Mouse (Mus musculus): ENCODE data around the gene Asb10. TPM values are rescaled to one million over a fixed set of nuclear protein-coding genes. Genes with fewer than 3 reads are reported as not detected.

The Asb10 gene
- polyA plus RNA-seq, 1 experiment from 2014 or later = 0.58 TPM

DNA sequence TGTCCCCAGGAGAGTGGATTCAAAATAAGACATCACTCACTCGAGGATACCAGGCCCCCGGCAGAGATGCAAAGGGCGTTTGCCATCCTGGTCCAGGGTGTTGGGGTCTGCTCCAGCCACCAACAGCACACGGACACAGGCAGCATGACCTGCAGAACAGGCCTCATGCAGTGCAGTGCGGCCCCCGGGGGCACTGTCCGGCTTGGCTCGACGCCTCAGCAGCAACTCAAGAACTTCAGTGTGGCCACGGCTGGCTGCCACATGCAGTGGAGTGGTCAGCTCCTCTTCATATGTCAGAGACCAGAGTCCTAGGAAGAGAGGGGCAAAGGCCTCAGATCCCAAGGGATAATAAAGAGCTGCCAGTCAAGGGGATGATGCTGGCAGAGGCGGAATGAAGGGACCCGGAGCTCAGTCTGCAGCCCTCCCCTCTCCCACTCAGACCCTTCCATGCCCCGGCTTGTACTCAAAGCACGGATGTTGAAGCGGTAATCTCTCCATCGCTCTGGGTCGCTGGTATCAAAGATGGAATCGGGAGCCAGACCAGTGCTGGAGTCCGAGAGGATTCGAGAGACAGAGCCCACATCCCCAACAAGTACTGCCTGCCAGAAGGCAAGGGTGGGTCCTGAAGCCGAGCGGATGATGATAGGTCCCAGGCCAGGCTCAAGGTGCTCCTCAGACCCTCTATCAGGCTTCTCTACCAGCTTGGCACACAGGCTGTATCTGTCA, 1.0 kb downstream of the Asb10 start:
- H3K4me1 ChIP-seq (ENCODE audit: control insufficient read depth, insufficient read depth, low read length) = peaks cover 13% of the 10 kb centered on the region
- H3K27ac ChIP-seq (ENCODE audit: low read length) = no peak overlapping the region
- no peaks in the 10 kb centered on the region for H3K36me3 ChIP-seq (ENCODE audit: control insufficient read depth, insufficient read depth, low read length)
- no peaks in the 10 kb centered on the region for H3K9me3 ChIP-seq (replicated peaks; ENCODE audit: control insufficient read depth, low read length)
- WGBS = 81% methylated on average over 22 of the region's 22 CpGs
- H3K4me3 ChIP-seq (replicated peaks; ENCODE audit: low read length) = no peak overlapping the region
- ATAC-seq (ENCODE audit: insufficient read depth, low FRiP score) = 0 out of 2 replicates have a peak, but pooled peaks have one; percentile 6
- H3K9ac ChIP-seq (ENCODE audit: low read length) = no peak overlapping the region
- no peaks in the 10 kb centered on the region for H3K27me3 ChIP-seq (ENCODE audit: control insufficient read depth, insufficient read depth, low read length)
- no peak overlapping the region for H3K4me2 ChIP-seq (ENCODE audit: low read depth, low read length)

DNA sequence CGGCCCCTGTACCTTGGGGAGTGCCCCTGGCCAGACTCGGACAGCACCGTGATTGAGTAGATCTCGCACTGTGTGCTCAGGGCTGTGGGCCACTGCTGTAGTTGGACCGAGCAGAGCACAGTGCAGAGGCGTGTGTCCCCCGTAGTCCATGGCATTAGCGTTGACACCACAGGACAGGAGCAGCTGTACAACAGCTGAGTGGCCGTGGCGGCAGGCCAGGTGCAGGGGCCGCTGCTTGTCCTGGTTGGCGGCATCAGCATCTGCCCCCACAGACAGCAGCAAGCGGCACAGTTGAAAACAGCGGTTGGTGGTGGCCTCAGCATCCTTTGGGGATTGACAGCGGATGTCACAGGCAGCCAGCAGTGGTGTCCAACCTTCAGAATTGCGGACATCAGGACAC, 3.2 kb downstream of the Asb10 start:
- Histone ChIP-seq H3K9me3 (replicated peaks; ENCODE audit: control insufficient read depth, low read length) (no peaks in the 10 kb centered on the region), H3K4me1 (ENCODE audit: control insufficient read depth, insufficient read depth, low read length) (peaks cover 13% of the 10 kb centered on the region), H3K27ac (ENCODE audit: low read length) (no peak overlapping the region), H3K27me3 (ENCODE audit: control insufficient read depth, insufficient read depth, low read length) (no peaks in the 10 kb centered on the region), H3K9ac (ENCODE audit: low read length) (no peak overlapping the region), H3K4me2 (ENCODE audit: low read depth, low read length) (no peak overlapping the region), H3K4me3 (replicated peaks; ENCODE audit: low read length) (no peak overlapping the region), H3K36me3 (ENCODE audit: control insufficient read depth, insufficient read depth, low read length) (no peaks in the 10 kb centered on the region)
- WGBS = 66% methylated on average over 16 of the region's 16 CpGs
- no peak for ATAC-seq (ENCODE audit: insufficient read depth, low FRiP score)

DNA sequence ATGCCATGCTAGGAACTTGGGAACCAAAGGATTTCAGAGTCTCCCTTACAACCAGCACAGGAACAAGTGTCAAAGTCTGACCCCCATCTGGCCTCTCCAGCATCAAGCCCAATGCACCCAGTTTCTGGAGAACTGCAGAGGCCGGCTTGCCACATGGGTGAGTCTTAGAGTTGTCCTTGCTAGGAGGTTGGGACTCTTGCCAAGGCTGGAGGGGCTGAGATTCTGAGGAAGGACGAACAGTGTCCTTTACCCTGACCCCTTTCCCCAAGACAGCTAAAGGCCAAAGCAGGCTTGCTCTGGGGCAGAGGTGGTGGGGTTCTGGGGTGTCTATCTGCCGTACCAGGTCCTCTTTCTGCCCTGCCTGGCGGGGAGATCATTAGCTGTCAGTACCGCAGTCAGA, 4.3 kb downstream of the Asb10 start:
- Histone ChIP-seq H3K4me1 (ENCODE audit: control insufficient read depth, insufficient read depth, low read length) (peaks cover 13% of the 10 kb centered on the region), H3K36me3 (ENCODE audit: control insufficient read depth, insufficient read depth, low read length) (no peaks in the 10 kb centered on the region), H3K27me3 (ENCODE audit: control insufficient read depth, insufficient read depth, low read length) (0 out of 2 replicates have a peak, but pooled peaks cover under 1% of the 10 kb centered on the region), H3K4me2 (ENCODE audit: low read depth, low read length) (no peak overlapping the region), H3K27ac (ENCODE audit: low read length) (no peak overlapping the region), H3K9me3 (replicated peaks; ENCODE audit: control insufficient read depth, low read length) (no peaks in the 10 kb centered on the region), H3K4me3 (replicated peaks; ENCODE audit: low read length) (no peak overlapping the region), H3K9ac (ENCODE audit: low read length) (no peak overlapping the region)
- no peak for ATAC-seq (ENCODE audit: insufficient read depth, low FRiP score)
- WGBS = 79% methylated on average over 5 of the region's 5 CpGs

DNA sequence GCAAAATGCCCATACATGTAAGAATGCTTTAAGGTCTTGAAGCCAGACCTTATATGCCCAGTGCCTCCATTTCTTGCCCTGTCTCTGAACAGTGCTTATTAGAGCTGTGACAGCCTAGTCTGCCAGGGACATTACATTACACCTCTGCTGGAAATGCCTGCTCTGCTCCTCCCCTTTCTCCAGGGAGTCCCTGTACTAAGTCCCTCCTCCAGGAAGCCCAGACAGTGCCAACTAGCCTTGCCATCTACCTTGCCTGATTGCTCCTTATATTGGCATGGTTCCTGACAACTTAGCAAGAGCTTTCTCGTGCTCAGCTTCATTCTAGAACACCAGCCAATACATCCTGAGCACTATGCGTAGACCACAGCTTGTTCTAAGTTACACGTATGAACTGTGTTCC, 5.0 kb downstream of the Asb10 start:
- Histone ChIP-seq H3K4me2 (ENCODE audit: low read depth, low read length) (no peak overlapping the region), H3K27ac (ENCODE audit: low read length) (no peak overlapping the region), H3K36me3 (ENCODE audit: control insufficient read depth, insufficient read depth, low read length) (no peaks in the 10 kb centered on the region), H3K4me3 (replicated peaks; ENCODE audit: low read length) (no peak overlapping the region), H3K9me3 (replicated peaks; ENCODE audit: control insufficient read depth, low read length) (no peaks in the 10 kb centered on the region), H3K9ac (ENCODE audit: low read length) (no peak overlapping the region), H3K27me3 (ENCODE audit: control insufficient read depth, insufficient read depth, low read length) (peaks cover 8% of the 10 kb centered on the region), H3K4me1 (ENCODE audit: control insufficient read depth, insufficient read depth, low read length) (peaks cover 7% of the 10 kb centered on the region)
- WGBS = 78% methylated on average over 3 of the region's 3 CpGs
- ATAC-seq (ENCODE audit: insufficient read depth, low FRiP score) = no peak

DNA sequence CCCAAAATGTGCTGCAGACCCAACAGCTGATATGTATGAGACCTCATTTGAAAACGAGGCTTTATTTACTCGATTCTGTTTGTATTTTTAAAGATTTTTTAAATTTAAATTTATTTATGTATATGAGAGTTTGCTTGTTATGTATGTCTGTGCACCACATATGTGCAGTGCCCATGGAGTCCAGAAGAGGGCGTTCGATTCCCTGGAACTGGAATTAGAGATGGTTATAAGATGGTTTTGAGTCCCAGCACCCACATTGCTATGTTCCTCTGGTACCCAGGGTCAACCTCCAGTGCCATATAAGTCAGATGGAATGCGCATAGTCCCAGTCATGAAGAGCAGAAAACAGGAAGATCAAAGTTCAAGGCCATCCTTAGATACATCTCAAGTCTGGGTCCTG, 6.5 kb downstream of the Asb10 start:
- Histone ChIP-seq H3K9ac (ENCODE audit: low read length) (no peak overlapping the region), H3K36me3 (ENCODE audit: control insufficient read depth, insufficient read depth, low read length) (no peaks in the 10 kb centered on the region), H3K4me2 (ENCODE audit: low read depth, low read length) (no peak overlapping the region), H3K4me1 (ENCODE audit: control insufficient read depth, insufficient read depth, low read length) (0 out of 2 replicates have a peak, but pooled peaks cover 3% of the 10 kb centered on the region), H3K27ac (ENCODE audit: low read length) (no peak overlapping the region), H3K9me3 (replicated peaks; ENCODE audit: control insufficient read depth, low read length) (no peaks in the 10 kb centered on the region), H3K4me3 (replicated peaks; ENCODE audit: low read length) (no peak overlapping the region), H3K27me3 (ENCODE audit: control insufficient read depth, insufficient read depth, low read length) (peaks cover 20% of the 10 kb centered on the region)
- ATAC-seq (ENCODE audit: insufficient read depth, low FRiP score) = no peak
- 52% methylated on average over 5 of the region's 5 CpGs for WGBS

DNA sequence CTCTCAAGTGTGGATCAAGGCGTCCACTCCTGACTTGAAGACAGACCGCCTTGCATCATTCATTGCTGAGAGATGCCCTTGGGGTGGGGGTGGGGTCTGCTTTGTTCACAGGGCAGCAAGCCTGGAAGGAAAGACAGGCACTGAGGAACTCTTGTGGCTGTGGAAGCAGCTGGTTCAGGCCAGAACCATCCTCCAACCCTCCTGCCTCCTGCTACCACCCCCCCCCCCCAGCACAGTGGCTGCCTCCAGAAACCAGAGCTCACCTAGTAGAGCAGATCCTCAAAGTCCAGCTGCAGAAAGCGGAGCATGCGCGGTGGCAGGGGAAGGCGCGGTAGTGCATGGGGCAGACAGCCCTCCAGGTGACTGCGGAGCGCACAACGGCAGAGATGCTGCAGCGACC, 7.4 kb downstream of the Asb10 start:
- Histone ChIP-seq H3K27me3 (ENCODE audit: control insufficient read depth, insufficient read depth, low read length) (peaks cover 29% of the 10 kb centered on the region), H3K36me3 (ENCODE audit: control insufficient read depth, insufficient read depth, low read length) (no peaks in the 10 kb centered on the region), H3K4me3 (replicated peaks; ENCODE audit: low read length) (no peak overlapping the region), H3K27ac (ENCODE audit: low read length) (no peak overlapping the region), H3K4me1 (ENCODE audit: control insufficient read depth, insufficient read depth, low read length) (0 out of 2 replicates have a peak, but pooled peaks cover 3% of the 10 kb centered on the region), H3K9me3 (replicated peaks; ENCODE audit: control insufficient read depth, low read length) (no peaks in the 10 kb centered on the region), H3K9ac (ENCODE audit: low read length) (no peak overlapping the region), H3K4me2 (ENCODE audit: low read depth, low read length) (no peak overlapping the region)
- no peak for ATAC-seq (ENCODE audit: insufficient read depth, low FRiP score)
- WGBS = 50% methylated on average over 11 of the region's 11 CpGs

- Histone ChIP-seq H3K9ac (ENCODE audit: low read length) (no peak overlapping the region), H3K4me1 (ENCODE audit: control insufficient read depth, insufficient read depth, low read length) (peaks cover 8% of the 10 kb centered on the region; the same call in 1 of the 2 replicates), H3K4me3 (replicated peaks; ENCODE audit: low read length) (no peak overlapping the region), H3K4me2 (ENCODE audit: low read depth, low read length) (no peak overlapping the region), H3K9me3 (replicated peaks; ENCODE audit: control insufficient read depth, low read length) (no peaks in the 10 kb centered on the region), H3K27ac (ENCODE audit: low read length) (no peak overlapping the region), H3K36me3 (ENCODE audit: control insufficient read depth, insufficient read depth, low read length) (no peaks in the 10 kb centered on the region), H3K27me3 (ENCODE audit: control insufficient read depth, insufficient read depth, low read length) (peaks cover 59% of the 10 kb centered on the region)
- 20% methylated on average over 24 of the region's 24 CpGs for WGBS
- peak; percentile 61; the same call in 1 of the 2 replicates for ATAC-seq (ENCODE audit: insufficient read depth, low FRiP score)
Observed at GRCm38 (mm10) chr5:24530042-24530689, 10.6 kb downstream of the Asb10 start.

- no peak overlapping the region for H3K27ac ChIP-seq (ENCODE audit: low read length)
- H3K4me1 ChIP-seq (ENCODE audit: control insufficient read depth, insufficient read depth, low read length) = peaks cover 8% of the 10 kb centered on the region; the same call in 1 of the 2 replicates
- H3K9me3 ChIP-seq (replicated peaks; ENCODE audit: control insufficient read depth, low read length) = no peaks in the 10 kb centered on the region
- peaks cover 83% of the 10 kb centered on the region for H3K27me3 ChIP-seq (ENCODE audit: control insufficient read depth, insufficient read depth, low read length)
- ATAC-seq (ENCODE audit: insufficient read depth, low FRiP score) = no peak
- no peak overlapping the region for H3K4me2 ChIP-seq (ENCODE audit: low read depth, low read length)
- H3K4me3 ChIP-seq (replicated peaks; ENCODE audit: low read length) = no peak overlapping the region
- H3K36me3 ChIP-seq (ENCODE audit: control insufficient read depth, insufficient read depth, low read length) = no peaks in the 10 kb centered on the region
- no peak overlapping the region for H3K9ac ChIP-seq (ENCODE audit: low read length)
- 15% methylated on average over 6 of the region's 6 CpGs for WGBS
Observed at GRCm38 (mm10) chr5:24527780-24528179, 13.0 kb downstream of the Asb10 start.

DNA sequence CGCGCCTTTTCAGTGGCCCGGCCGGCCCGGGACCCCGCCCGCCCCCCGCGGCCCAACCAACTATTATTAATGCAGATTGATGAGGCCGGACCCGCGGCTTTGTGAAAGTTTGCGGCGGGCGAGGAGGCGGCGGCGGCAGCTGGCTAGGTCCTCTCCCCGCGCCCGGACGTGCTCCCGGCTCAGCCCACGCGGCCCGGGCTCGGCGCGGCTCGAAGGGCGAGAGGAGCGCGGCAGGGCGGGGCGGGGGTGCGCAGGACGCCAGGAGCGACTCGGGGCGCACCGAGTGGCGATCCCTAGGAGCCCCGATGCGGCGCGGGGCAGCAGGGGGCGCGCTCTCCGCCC, 13.9 kb downstream of the Asb10 start, which contains the start of gene Gbx1:
TSS of gene Gbx1 (minus strand) at position 314 of the 342 bp plus-strand sequence.
- peak within 1 kb of the TSS; percentile 39 for H3K9ac ChIP-seq (ENCODE audit: low read length)
- WGBS = under 1% methylated on average over 49 of the region's 49 CpGs
- H3K27me3 ChIP-seq (ENCODE audit: control insufficient read depth, insufficient read depth, low read length) = peaks cover 92% of the 10 kb centered on the region
- no peaks in the 10 kb centered on the region for H3K9me3 ChIP-seq (replicated peaks; ENCODE audit: control insufficient read depth, low read length)
- ATAC-seq (ENCODE audit: insufficient read depth, low FRiP score) = peak; percentile 55; the same call in 1 of the 2 replicates
- H3K4me3 ChIP-seq (replicated peaks; ENCODE audit: low read length) = peak within 1 kb of the TSS; percentile 43
- peak within 1 kb of the TSS; percentile 78 for H3K4me2 ChIP-seq (ENCODE audit: low read depth, low read length)
- H3K36me3 ChIP-seq (ENCODE audit: control insufficient read depth, insufficient read depth, low read length) = no peaks in the 10 kb centered on the region
- H3K27ac ChIP-seq (ENCODE audit: low read length) = no peak within 1 kb of the TSS
- H3K4me1 ChIP-seq (ENCODE audit: control insufficient read depth, insufficient read depth, low read length) = peaks cover 8% of the 10 kb centered on the region; the same call in 1 of the 2 replicates
